Mouse (Mus musculus): Measurements from ENCODE around the gene Dlg2. TPM values are rescaled to one million over a fixed set of nuclear protein-coding genes. Genes with fewer than 3 reads are reported as not detected.

Gene Dlg2
- total and polyA plus RNA-seq, 3 experiments, result 23.8 to 91.7 (median 84.3) TPM

- no peak for DNase-seq
These were observed 1302.2 kb downstream of the Dlg2 start for GRCm38 (mm10) chr7:91778673-91779072.

GRCm38 (mm10) chr7:91784617-91785016 lies 1308.1 kb downstream of the Dlg2 start:
- DNase-seq, result no peak

- no peak for DNase-seq
These were observed 1309.0 kb downstream of the Dlg2 start for GRCm38 (mm10) chr7:91785445-91785844.

- DNase-seq, result peak; percentile 45
These were observed 1309.4 kb downstream of the Dlg2 start for GRCm38 (mm10) chr7:91785871-91786270.

GRCm38 (mm10) chr7:91790949-91791564 lies 1314.6 kb downstream of the Dlg2 start:
- no peak for DNase-seq

- DNase-seq, result no peak
These were observed 1330.2 kb downstream of the Dlg2 start for GRCm38 (mm10) chr7:91806632-91807031.

GRCm38 (mm10) chr7:91810774-91811173 lies 1334.3 kb downstream of the Dlg2 start:
- DNase-seq, result no peak

- DNase-seq, result peak; percentile 42
These were observed 1341.5 kb downstream of the Dlg2 start for GRCm38 (mm10) chr7:91818004-91818403.

GRCm38 (mm10) chr7:91832207-91832606 lies 1355.7 kb downstream of the Dlg2 start:
- DNase-seq, result peak; percentile 31

- no peak for DNase-seq
These were observed 1369.3 kb downstream of the Dlg2 start for GRCm38 (mm10) chr7:91845723-91846122.

GRCm38 (mm10) chr7:91849364-91849763 lies 1372.9 kb downstream of the Dlg2 start:
- no peak for DNase-seq

- DNase-seq, result no peak
These were observed 1377.2 kb downstream of the Dlg2 start for GRCm38 (mm10) chr7:91853653-91854052.

- peak; percentile 54 for DNase-seq
These were observed 1380.5 kb downstream of the Dlg2 start for GRCm38 (mm10) chr7:91856931-91857330.

GRCm38 (mm10) chr7:91862806-91863531 lies 1386.5 kb downstream of the Dlg2 start:
- peak; percentile 79 for DNase-seq

GRCm38 (mm10) chr7:91868919-91869318 lies 1392.4 kb downstream of the Dlg2 start:
- DNase-seq, result no peak

- DNase-seq, result peak; percentile 51
These were observed 1400.4 kb downstream of the Dlg2 start for GRCm38 (mm10) chr7:91876831-91877230.

- peak; percentile 76 for DNase-seq
These were observed 1401.3 kb downstream of the Dlg2 start for GRCm38 (mm10) chr7:91877804-91878203.

- peak; percentile 71 for DNase-seq
These were observed 1409.9 kb downstream of the Dlg2 start for GRCm38 (mm10) chr7:91886336-91886735.

- no peak for DNase-seq
These were observed 1417.5 kb downstream of the Dlg2 start for GRCm38 (mm10) chr7:91893991-91894390.

- DNase-seq, result no peak
These were observed 1420.5 kb downstream of the Dlg2 start for GRCm38 (mm10) chr7:91896935-91897334.

- no peak for DNase-seq
These were observed 1421.0 kb downstream of the Dlg2 start for GRCm38 (mm10) chr7:91897509-91897908.

GRCm38 (mm10) chr7:91902503-91902902 lies 1426.0 kb downstream of the Dlg2 start:
- DNase-seq, result peak; percentile 75

GRCm38 (mm10) chr7:91916809-91917208 lies 1440.3 kb downstream of the Dlg2 start:
- DNase-seq, result peak; percentile 57

- DNase-seq, result no peak
These were observed 1442.6 kb downstream of the Dlg2 start for GRCm38 (mm10) chr7:91919099-91919498.

All from adrenal gland, adult 2 months (tissue).